Mouse (Mus musculus) CH12.LX (cell line): ENCODE data around the gene Gnas. TPM values are rescaled to one million over a fixed set of nuclear protein-coding genes. Genes with fewer than 3 reads are reported as not detected.

ENCODE experiments used
- DNase-seq: peaks from one replicate; pipeline ENCODE4 v3.0.0-alpha.2; 2013; ENCODE audit errors: extremely low read depth
- H3K27ac ChIP-seq: 2 replicates; pipeline ENCODE4 v1.5.1; 2012; ENCODE audit warnings: low read depth, mild to moderate bottlenecking, control low read depth, moderate library complexity; ENCODE audit not compliant: insufficient read depth
- H3K27me3 ChIP-seq: replicated peaks from 2 replicates; pipeline ENCODE3; 2012; ENCODE audit warnings: inconsistent platforms
- H3K36me3 ChIP-seq, 2 experiments: replicated peaks in 1 of 2; 2 replicates each; pipeline versions ENCODE3 to v1.6.1; 2012; ENCODE audit warnings: inconsistent platforms in 1 of 2, low read length in 1 of 2, mild to moderate bottlenecking in 1 of 2, mixed read lengths in 1 of 2, moderate library complexity in 1 of 2; ENCODE audit not compliant: control insufficient read depth in 1 of 2, insufficient read depth in 1 of 2
- H3K4me1 ChIP-seq, 2 experiments: 2 replicates each; pipeline ENCODE4 v1.6.1; 2012; ENCODE audit warnings: inconsistent platforms in 1 of 2, moderate library complexity in 1 of 2; ENCODE audit not compliant: insufficient read depth in 2 of 2, control insufficient read depth in 1 of 2
- H3K4me2 ChIP-seq: 2 replicates; pipeline ENCODE4 v1.6.1; 2012; ENCODE audit warnings: low read depth, mild to moderate bottlenecking, control low read depth; ENCODE audit not compliant: poor library complexity, insufficient read depth, severe bottlenecking
- H3K4me3 ChIP-seq, 3 experiments: fragments of 150-350 bp in 1 of 3; sonication (generic) in 1 of 3; replicated peaks in 1 of 3; 2 replicates each; pipeline versions ENCODE3 to v1.5.1; 2011 to 2012; ENCODE audit warnings: low read depth in 2 of 3, low read length in 2 of 3, mild to moderate bottlenecking in 2 of 3, moderate library complexity in 2 of 3, control low read depth in 1 of 3, improper control_type of control experiment in 1 of 3, inconsistent platforms in 1 of 3, mixed read lengths in 1 of 3; ENCODE audit not compliant: poor library complexity in 1 of 3
- H3K79me2 ChIP-seq: replicated peaks from 2 replicates; pipeline ENCODE4 v1.6.1; 2012; ENCODE audit warnings: mild to moderate bottlenecking, moderate library complexity; ENCODE audit not compliant: control insufficient read depth, poor library complexity, insufficient read depth, severe bottlenecking; ENCODE audit errors: extremely low read depth
- H3K9ac ChIP-seq: 2 replicates; pipeline ENCODE4 v1.6.1; 2012; ENCODE audit warnings: low read depth, mild to moderate bottlenecking, control low read depth, moderate library complexity; ENCODE audit not compliant: insufficient read depth
- H3K9me3 ChIP-seq: replicated peaks from 2 replicates; pipeline ENCODE3; 2012; ENCODE audit warnings: low read length, inconsistent platforms, mixed read lengths
- CHD1 ChIP-seq: IDR thresholded peaks from 2 replicates; pipeline ENCODE4 v1.6.1; 2012; ENCODE audit warnings: low read depth, low read length, improper control_type of control experiment, inconsistent platforms
- CHD2 ChIP-seq: IDR thresholded peaks from 2 replicates; pipeline ENCODE4 v1.6.1; 2011; ENCODE audit warnings: low read length, improper control_type of control experiment
- CTCF ChIP-seq, 2 experiments: IDR thresholded peaks in 1 of 2; conservative IDR thresholded peaks in 1 of 2; 2 replicates each; pipeline ENCODE4 v1.5.1; 2011 to 2012; ENCODE audit warnings: low read depth in 2 of 2, low read length in 2 of 2, improper control_type of control experiment in 1 of 2, inconsistent platforms in 1 of 2, mild to moderate bottlenecking in 1 of 2, moderate library complexity in 1 of 2
- E2F4 ChIP-seq: IDR thresholded peaks from 2 replicates; pipeline ENCODE4 v1.6.1; 2011; ENCODE audit warnings: low read depth, low read length, improper control_type of control experiment; ENCODE audit not compliant: insufficient replicate concordance
- EP300 ChIP-seq: IDR thresholded peaks from 2 replicates; pipeline ENCODE4 v1.6.1; 2011; ENCODE audit warnings: low read length, improper control_type of control experiment
- ETS1 ChIP-seq: conservative IDR thresholded peaks from 2 replicates; pipeline ENCODE4 v1.6.1; 2012; ENCODE audit warnings: low read depth, mild to moderate bottlenecking, inconsistent platforms, low read length, improper control_type of control experiment, moderate library complexity
- GABPA ChIP-seq: IDR thresholded peaks from 2 replicates; pipeline ENCODE4 v1.6.1; 2012; ENCODE audit warnings: low read depth, low read length, improper control_type of control experiment, inconsistent platforms; ENCODE audit not compliant: insufficient replicate concordance
- HCFC1 ChIP-seq: IDR thresholded peaks from 2 replicates; pipeline ENCODE4 v1.6.1; 2012; ENCODE audit warnings: low read depth, mild to moderate bottlenecking, inconsistent platforms, low read length, improper control_type of control experiment
- IRF4 ChIP-seq: IDR thresholded peaks from 2 replicates; pipeline ENCODE4 v1.6.1; 2014; ENCODE audit warnings: low read depth, mild to moderate bottlenecking, inconsistent platforms, low read length, improper control_type of control experiment
- JUN ChIP-seq: IDR thresholded peaks from 2 replicates; pipeline ENCODE4 v1.6.1; 2011; ENCODE audit warnings: low read depth, mild to moderate bottlenecking, low read length, improper control_type of control experiment, moderate library complexity; ENCODE audit not compliant: insufficient read depth
- JUND ChIP-seq: conservative IDR thresholded peaks from 2 replicates; pipeline ENCODE4 v1.6.1; 2011; ENCODE audit warnings: low read depth, low read length, improper control_type of control experiment
- MAFK ChIP-seq: IDR thresholded peaks from 2 replicates; pipeline ENCODE4 v1.6.1; 2011; ENCODE audit warnings: low read length, improper control_type of control experiment; ENCODE audit not compliant: insufficient replicate concordance
- MAX ChIP-seq: IDR thresholded peaks from 2 replicates; pipeline ENCODE4 v1.6.1; 2011; ENCODE audit warnings: low read length, improper control_type of control experiment
- MAZ ChIP-seq: IDR thresholded peaks from 2 replicates; pipeline ENCODE4 v1.6.1; 2012; ENCODE audit warnings: low read depth, mild to moderate bottlenecking, inconsistent platforms, low read length, improper control_type of control experiment, moderate library complexity
- MEF2A ChIP-seq: IDR thresholded peaks from 2 replicates; pipeline ENCODE4 v1.6.1; 2014; ENCODE audit warnings: low read depth, mild to moderate bottlenecking, inconsistent platforms, low read length, improper control_type of control experiment, borderline replicate concordance
- MXI1 ChIP-seq: IDR thresholded peaks from 2 replicates; pipeline ENCODE4 v1.6.1; 2011; ENCODE audit warnings: mild to moderate bottlenecking, low read depth, low read length, improper control_type of control experiment
- MYC ChIP-seq: IDR thresholded peaks from 2 replicates; pipeline ENCODE4 v1.6.1; 2011; ENCODE audit warnings: low read depth, mild to moderate bottlenecking, improper control_type of control experiment, low read length
- NELFE ChIP-seq: IDR thresholded peaks from 2 replicates; pipeline ENCODE4 v1.6.1; 2011; ENCODE audit warnings: low read depth, low read length, improper control_type of control experiment
- NRF1 ChIP-seq: IDR thresholded peaks from 2 replicates; pipeline ENCODE4 v1.6.1; 2014; ENCODE audit warnings: low read depth, mild to moderate bottlenecking, inconsistent platforms, low read length, improper control_type of control experiment, moderate library complexity
- PAX5 ChIP-seq: IDR thresholded peaks from 2 replicates; pipeline ENCODE4 v1.6.1; 2012; ENCODE audit warnings: low read length, inconsistent platforms, mixed read lengths
- POLR2A ChIP-seq: IDR thresholded peaks from 2 replicates; pipeline ENCODE4 v1.6.1; 2011; ENCODE audit warnings: low read depth, mild to moderate bottlenecking, improper control_type of control experiment, low read length
- POLR2AphosphoS2 ChIP-seq: IDR thresholded peaks from 2 replicates; pipeline ENCODE4 v1.6.1; 2011; ENCODE audit warnings: low read depth, low read length, improper control_type of control experiment
- RCOR1 ChIP-seq: conservative IDR thresholded peaks from 2 replicates; pipeline ENCODE4 v1.6.1; 2012; ENCODE audit warnings: low read depth, mild to moderate bottlenecking, inconsistent platforms, low read length, improper control_type of control experiment
- SIN3A ChIP-seq: IDR thresholded peaks from 2 replicates; pipeline ENCODE4 v1.6.1; 2012; ENCODE audit warnings: low read length, improper control_type of control experiment, inconsistent platforms
- TBP ChIP-seq: conservative IDR thresholded peaks from 2 replicates; pipeline ENCODE4 v1.6.1; 2011; ENCODE audit warnings: low read depth, low read length, improper control_type of control experiment
- TCF12 ChIP-seq: IDR thresholded peaks from 2 replicates; pipeline ENCODE4 v1.6.1; 2014; ENCODE audit warnings: low read depth, mild to moderate bottlenecking, inconsistent platforms, low read length, improper control_type of control experiment
- USF1 ChIP-seq: IDR thresholded peaks from 2 replicates; pipeline ENCODE4 v1.6.1; 2014; ENCODE audit warnings: low read depth, mild to moderate bottlenecking, inconsistent platforms, low read length, improper control_type of control experiment
- USF2 ChIP-seq: conservative IDR thresholded peaks from 2 replicates; pipeline ENCODE4 v1.6.1; 2011; ENCODE audit warnings: low read depth, low read length, improper control_type of control experiment
- ZC3H11A ChIP-seq: IDR thresholded peaks from 2 replicates; pipeline ENCODE4 v1.6.1; 2012; ENCODE audit warnings: low read depth, mild to moderate bottlenecking, inconsistent platforms, low read length, improper control_type of control experiment
- ZKSCAN1 ChIP-seq: IDR thresholded peaks from 2 replicates; pipeline ENCODE4 v1.6.1; 2012; ENCODE audit warnings: low read depth, inconsistent platforms, low read length, improper control_type of control experiment, borderline replicate concordance
- ZNF384 ChIP-seq: IDR thresholded peaks from 2 replicates; pipeline ENCODE4 v1.6.1; 2012; ENCODE audit warnings: low read depth, low read length, improper control_type of control experiment, inconsistent platforms
- dilution Hi-C: fragments of 300-500 bp; cut with MboI; formaldehyde crosslinking; loops from 2 replicates; pipeline ENCODE4 v1.14.3; 2020; ENCODE audit warnings: low sequenced_read_pairs; ENCODE audit not compliant: extremely low pct_unique_long_range_greater_than_20kb, extremely low pct_ligation_motif_present
- in situ Hi-C: fragments of 300-500 bp; cut with MboI; formaldehyde crosslinking; loops from 3 replicates; pipeline ENCODE4 v1.14.3; 2019; ENCODE audit warnings: low sequenced_read_pairs, low pct_ligation_motif_present, low pct_unique_long_range_greater_than_20kb, mixed read lengths
- polyA plus RNA-seq: library from polyadenylated mRNA; unstranded; fragments of >175 nt; gene quantifications from 2 replicates; pipeline ENCODE4 v1.2.1, GENCODE M21; 2012; ENCODE audit warnings: low read depth; ENCODE audit not compliant: insufficient read length
- total RNA-seq, 2 experiments: library from RNA; depleted of rRNA; stranded (reverse); fragments of 300-350 nt in 1 of 2; fragments of >200 nt in 1 of 2; gene quantifications; 2 replicates each; pipeline ENCODE4 v1.2.3; 2012 to 2014

Gnas gene
- total and polyA plus RNA-seq, 3 experiments = 369 to 502 (median 452) TPM

GRCm38 (mm10) chr2:174326481-174326880 lies 42.4 kb downstream of the Gnas start:
- TF ChIP-seq PAX5 = no peak
- no peak for TF ChIP-seq ZKSCAN1
- TF ChIP-seq ZNF384 = no peak
- TF ChIP-seq SIN3A = peak; percentile 33; the same call in 1 of the 2 replicates
- no peak for TF ChIP-seq TBP
- Histone ChIP-seq H3K36me3 (peaks cover 7 to 19% of the 10 kb centered on the region in 2 experiments), H3K4me3 (peak overlapping the region; percentile 62 to 85 (median 73)), H3K27me3 (no peaks in the 10 kb centered on the region), H3K4me1 (peaks cover 0 to 10% of the 10 kb centered on the region in 2 experiments; a peak in 1 of 4 replicates), H3K9ac (peak overlapping the region; percentile 49), H3K27ac (no peak overlapping the region; the same call in 1 of the 2 replicates), H3K9me3 (peaks cover 8% of the 10 kb centered on the region), H3K4me2 (peak overlapping the region; percentile 76), H3K79me2 (peaks cover 14% of the 10 kb centered on the region)
- dilution Hi-C loops (no loop called here), in situ Hi-C loops (no loop called here)
- no peak for DNase-seq

- Histone ChIP-seq H3K79me2 (peaks cover 23% of the 10 kb centered on the region), H3K4me3 (peak overlapping the region; percentile 62 to 85 (median 73)), H3K9me3 (peaks cover 8% of the 10 kb centered on the region), H3K9ac (peak overlapping the region; percentile 55), H3K4me1 (peaks cover 0 to 14% of the 10 kb centered on the region in 2 experiments; a peak in 2 of 4 replicates), H3K27ac (peak overlapping the region; percentile 60), H3K27me3 (no peaks in the 10 kb centered on the region), H3K36me3 (peaks cover 2 to 12% of the 10 kb centered on the region in 2 experiments), H3K4me2 (peak overlapping the region; percentile 26; the same call in 1 of the 2 replicates)
- dilution Hi-C loops (no loop called here), in situ Hi-C loops (no loop called here)
- peak; percentile 84 for DNase-seq
- TF ChIP-seq USF1 (no peak), POLR2A (peak; percentile 99), RCOR1 (no peak), USF2 (no peak), ETS1 (no peak), POLR2AphosphoS2 (peak; percentile 90), CHD1 (peak; percentile 96), CHD2 (no peak), E2F4 (no peak), MEF2A (peak; percentile 23; the same call in 1 of the 2 replicates), TBP (peak; percentile 95), NELFE (peak; percentile 98), MXI1 (peak; percentile 97), HCFC1 (peak; percentile 83), IRF4 (peak; percentile 9; the same call in 1 of the 2 replicates), MAX (peak; percentile 94), MYC (peak; percentile 95), CTCF (conservative IDR thresholded peaks at IDR 0.05 in 1 of 2, IDR thresholded peaks at IDR 0.05 in 1 of 2; ENCODE audit: low read depth in 2 of 2, low read length in 2 of 2) (no peak), JUND (no peak), EP300 (no peak), NRF1 (peak; percentile 58), GABPA (no peak; the same call in 1 of the 2 replicates), SIN3A (peak; percentile 95), ZC3H11A (no peak), TCF12 (peak; percentile 66), JUN (no peak), MAFK (no peak), MAZ (0 out of 2 replicates have a peak, but pooled peaks have one; percentile 18), PAX5 (no peak), ZNF384 (0 out of 2 replicates have a peak, but pooled peaks have one; percentile 3)
Observed at GRCm38 (mm10) chr2:174327295-174327981, 43.3 kb downstream of the Gnas start.
